Mouse (Mus musculus) forebrain, embryonic 13.5 days (tissue): ENCODE measurements around the gene Zfp422. TPM values are rescaled to one million over a fixed set of nuclear protein-coding genes. Genes with fewer than 3 reads are reported as not detected.

Experiments
- ATAC-seq: fragments of 200-750 bp; cut with Nextera tagmentation; 2 replicates; pipeline ENCODE4 v1.8.0; 2017
- H3K27ac ChIP-seq: fragments of 300-500 bp; sonication (generic); 2 replicates; pipeline ENCODE4 v1.5.1; 2015; ENCODE audit warnings: inconsistent platforms, mild to moderate bottlenecking, moderate library complexity
- H3K27me3 ChIP-seq: fragments of 300-500 bp; sonication (generic); 2 replicates; pipeline ENCODE4 v1.6.1; 2015; ENCODE audit warnings: mild to moderate bottlenecking, inconsistent platforms
- H3K36me3 ChIP-seq: fragments of 300-500 bp; sonication (generic); 2 replicates; pipeline ENCODE4 v1.6.1; 2015; ENCODE audit warnings: mild to moderate bottlenecking, inconsistent platforms; ENCODE audit not compliant: poor library complexity, severe bottlenecking
- H3K4me1 ChIP-seq: fragments of 300-500 bp; sonication (generic); 2 replicates; pipeline ENCODE4 v1.6.1; 2015; ENCODE audit warnings: inconsistent platforms
- H3K4me2 ChIP-seq: fragments of 300-500 bp; sonication (generic); 2 replicates; pipeline ENCODE4 v1.6.1; 2015; ENCODE audit warnings: inconsistent platforms, mild to moderate bottlenecking, moderate library complexity
- H3K4me3 ChIP-seq: fragments of 300-500 bp; sonication (generic); 2 replicates; pipeline ENCODE4 v1.5.1; 2015; ENCODE audit warnings: mild to moderate bottlenecking, inconsistent platforms
- H3K9ac ChIP-seq: fragments of 300-500 bp; sonication (generic); 2 replicates; pipeline ENCODE4 v1.6.1; 2015; ENCODE audit warnings: mild to moderate bottlenecking, inconsistent platforms
- H3K9me3 ChIP-seq: fragments of 300-500 bp; sonication (generic); replicated peaks from 2 replicates; pipeline ENCODE4 v1.6.1; 2016; ENCODE audit warnings: inconsistent platforms
- WGBS: fragments of 180-500 bp; shearing (Covaris S2); methylation state at CpG from one replicate; pipeline ENCODE4 v1.1.7; 2015; 5-methylcytosine and 5-hydroxymethylcytosine counted together
- polyA plus RNA-seq: library from polyadenylated mRNA; unstranded; fragments of >200 nt; fragmentation: Nextera tagmentation; extraction: Ambion mirVana; gene quantifications from 2 replicates; pipeline ENCODE4 v1.2.1, GENCODE M21; 2015

Gene Zfp422
- polyA plus RNA-seq = 287 and 299 TPM in 2 replicates

- Histone ChIP-seq H3K9ac (peak within 1 kb of the TSS; percentile 98), H3K9me3 (no peaks in the 10 kb centered on the region), H3K4me3 (peak within 1 kb of the TSS; percentile 89), H3K36me3 (peaks cover 28% of the 10 kb centered on the region), H3K4me2 (peak within 1 kb of the TSS; percentile 67), H3K27ac (peak within 1 kb of the TSS; percentile 90), H3K27me3 (no peaks in the 10 kb centered on the region), H3K4me1 (peaks cover 19% of the 10 kb centered on the region)
- peak; percentile 98 for ATAC-seq
- under 1% methylated on average over 56 of the region's 56 CpGs for WGBS
These were observed at the start of gene Zfp422 for GRCm38 (mm10) chr6:116628539-116629171. Gene Zfp422 (minus strand): TSS chr6:116628999.

GRCm38 (mm10) chr6:116677321-116677720, 48.5 kb upstream of the Zfp422 start:
- 78% methylated on average over 6 of the region's 6 CpGs for WGBS
- no peak for ATAC-seq
- no peaks in the 10 kb centered on the region for H3K9me3 ChIP-seq

GRCm38 (mm10) chr6:116676355-116676913, 47.6 kb upstream of the Zfp422 start:
- no peak overlapping the region for H3K9ac ChIP-seq
- peaks cover 5% of the 10 kb centered on the region; the same call in 1 of the 2 replicates for H3K27me3 ChIP-seq
- no peak for ATAC-seq
- 83% methylated on average over 10 of the region's 10 CpGs for WGBS
- no peak overlapping the region for H3K4me2 ChIP-seq
- H3K27ac ChIP-seq = no peak overlapping the region
- no peaks in the 10 kb centered on the region for H3K9me3 ChIP-seq
- peaks cover 20% of the 10 kb centered on the region for H3K4me1 ChIP-seq
- H3K4me3 ChIP-seq = no peak overlapping the region
- H3K36me3 ChIP-seq = no peaks in the 10 kb centered on the region

More at GRCm38 (mm10) chr6:116677321-116677720, 48.5 kb upstream of the Zfp422 start:
- no peak overlapping the region for H3K4me2 ChIP-seq
- no peak overlapping the region for H3K4me3 ChIP-seq
- H3K27ac ChIP-seq = no peak overlapping the region
- 0 out of 2 replicates have a peak, but pooled peaks cover 3% of the 10 kb centered on the region for H3K27me3 ChIP-seq
- H3K36me3 ChIP-seq = no peaks in the 10 kb centered on the region
- peaks cover 15% of the 10 kb centered on the region for H3K4me1 ChIP-seq
- H3K9ac ChIP-seq = no peak overlapping the region

- peak overlapping the region; percentile 33; the same call in 1 of the 2 replicates for H3K27ac ChIP-seq
These were observed 45.6 kb upstream of the Zfp422 start for GRCm38 (mm10) chr6:116674283-116674886.

GRCm38 (mm10) chr6:116673471-116674282, 44.9 kb upstream of the Zfp422 start, which contains the start of gene Rassf4:
Gene Rassf4 (minus strand): TSS chr6:116673952.
- peaks cover 47% of the 10 kb centered on the region for H3K4me1 ChIP-seq
- ATAC-seq = peak; percentile 90
- WGBS = under 1% methylated on average over 44 of the region's 44 CpGs

More at GRCm38 (mm10) chr6:116674283-116674886, 45.6 kb upstream of the Zfp422 start:
- Histone ChIP-seq H3K4me1 (peaks cover 40% of the 10 kb centered on the region), H3K4me2 (peak overlapping the region; percentile 83), H3K27me3 (peaks cover 6% of the 10 kb centered on the region; the same call in 1 of the 2 replicates), H3K36me3 (no peaks in the 10 kb centered on the region), H3K9ac (peak overlapping the region; percentile 69; the same call in 1 of the 2 replicates), H3K9me3 (no peaks in the 10 kb centered on the region), H3K4me3 (peak overlapping the region; percentile 53)
- peak; percentile 23; the same call in 1 of the 2 replicates for ATAC-seq
- 23% methylated on average over 16 of the region's 16 CpGs for WGBS

GRCm38 (mm10) chr6:116672349-116672748, 43.5 kb upstream of the Zfp422 start:
- H3K4me3 ChIP-seq = 0 out of 2 replicates have a peak overlapping the region, but pooled peaks have one; percentile 53
- H3K27me3 ChIP-seq = peaks cover 6% of the 10 kb centered on the region; the same call in 1 of the 2 replicates
- peak overlapping the region; percentile 83 for H3K4me2 ChIP-seq
- H3K9me3 ChIP-seq = no peaks in the 10 kb centered on the region
- no peak overlapping the region for H3K9ac ChIP-seq
- peaks cover 54% of the 10 kb centered on the region for H3K4me1 ChIP-seq
- no peak for ATAC-seq
- no peaks in the 10 kb centered on the region for H3K36me3 ChIP-seq
- H3K27ac ChIP-seq = no peak overlapping the region
- WGBS = 71% methylated on average over 5 of the region's 5 CpGs

More at GRCm38 (mm10) chr6:116673471-116674282, 44.9 kb upstream of the Zfp422 start, which contains the start of gene Rassf4:
- Histone ChIP-seq H3K4me2 (peak within 1 kb of the TSS; percentile 83), H3K9me3 (no peaks in the 10 kb centered on the region), H3K27me3 (peaks cover 6% of the 10 kb centered on the region; the same call in 1 of the 2 replicates), H3K36me3 (no peaks in the 10 kb centered on the region), H3K4me3 (peak within 1 kb of the TSS; percentile 53), H3K9ac (peak within 1 kb of the TSS; percentile 69), H3K27ac (peak within 1 kb of the TSS; percentile 33; the same call in 1 of the 2 replicates)

- no peak for ATAC-seq
- no peaks in the 10 kb centered on the region for H3K36me3 ChIP-seq
- no peaks in the 10 kb centered on the region for H3K9me3 ChIP-seq
- 80% methylated on average over 4 of the region's 4 CpGs for WGBS
- peak overlapping the region; percentile 83; the same call in 1 of the 2 replicates for H3K4me2 ChIP-seq
- no peak overlapping the region; the same call in 1 of the 2 replicates for H3K27ac ChIP-seq
- H3K4me3 ChIP-seq = no peak overlapping the region
- H3K27me3 ChIP-seq = peaks cover 6% of the 10 kb centered on the region; the same call in 1 of the 2 replicates
- H3K9ac ChIP-seq = no peak overlapping the region
- H3K4me1 ChIP-seq = peaks cover 60% of the 10 kb centered on the region
These were observed 43.0 kb upstream of the Zfp422 start for GRCm38 (mm10) chr6:116671768-116672167.

- ATAC-seq = peak; percentile 7; the same call in 1 of the 2 replicates
- Histone ChIP-seq H3K4me3 (no peak overlapping the region), H3K4me1 (peaks cover 67% of the 10 kb centered on the region), H3K27ac (peak overlapping the region; percentile 82), H3K4me2 (peak overlapping the region; percentile 83), H3K36me3 (no peaks in the 10 kb centered on the region), H3K27me3 (peaks cover 6% of the 10 kb centered on the region; the same call in 1 of the 2 replicates), H3K9ac (peak overlapping the region; percentile 51), H3K9me3 (no peaks in the 10 kb centered on the region)
- 2% methylated on average over 5 of the region's 5 CpGs for WGBS
These were observed 42.2 kb upstream of the Zfp422 start for GRCm38 (mm10) chr6:116671031-116671430.

GRCm38 (mm10) chr6:116670144-116670543, 41.3 kb upstream of the Zfp422 start:
- H3K9me3 ChIP-seq = no peaks in the 10 kb centered on the region
- ATAC-seq = peak; percentile 34; the same call in 1 of the 2 replicates
- peak overlapping the region; percentile 82 for H3K27ac ChIP-seq
- H3K27me3 ChIP-seq = peaks cover 3% of the 10 kb centered on the region; the same call in 1 of the 2 replicates
- 5% methylated on average over 6 of the region's 6 CpGs for WGBS
- H3K9ac ChIP-seq = peak overlapping the region; percentile 51; the same call in 1 of the 2 replicates
- H3K4me1 ChIP-seq = peaks cover 67% of the 10 kb centered on the region
- peak overlapping the region; percentile 83 for H3K4me2 ChIP-seq
- H3K4me3 ChIP-seq = no peak overlapping the region
- H3K36me3 ChIP-seq = no peaks in the 10 kb centered on the region

- Histone ChIP-seq H3K4me2 (no peak overlapping the region), H3K4me1 (peaks cover 62% of the 10 kb centered on the region), H3K27ac (peak overlapping the region; percentile 82; the same call in 1 of the 2 replicates), H3K9me3 (no peaks in the 10 kb centered on the region), H3K27me3 (peaks cover 3% of the 10 kb centered on the region; the same call in 1 of the 2 replicates), H3K4me3 (no peak overlapping the region), H3K36me3 (no peaks in the 10 kb centered on the region), H3K9ac (no peak overlapping the region)
- ATAC-seq = no peak
- WGBS = 47% methylated on average over 11 of the region's 11 CpGs
These were observed 40.1 kb upstream of the Zfp422 start for GRCm38 (mm10) chr6:116668682-116669470.
